Mouse (Mus musculus): ENCODE results near the gene Ptpru. TPM values are rescaled to one million over a fixed set of nuclear protein-coding genes. Genes with fewer than 3 reads are reported as not detected.

Ptpru gene
- polyA plus RNA-seq, 1 experiment = 1.2 TPM

DNA sequence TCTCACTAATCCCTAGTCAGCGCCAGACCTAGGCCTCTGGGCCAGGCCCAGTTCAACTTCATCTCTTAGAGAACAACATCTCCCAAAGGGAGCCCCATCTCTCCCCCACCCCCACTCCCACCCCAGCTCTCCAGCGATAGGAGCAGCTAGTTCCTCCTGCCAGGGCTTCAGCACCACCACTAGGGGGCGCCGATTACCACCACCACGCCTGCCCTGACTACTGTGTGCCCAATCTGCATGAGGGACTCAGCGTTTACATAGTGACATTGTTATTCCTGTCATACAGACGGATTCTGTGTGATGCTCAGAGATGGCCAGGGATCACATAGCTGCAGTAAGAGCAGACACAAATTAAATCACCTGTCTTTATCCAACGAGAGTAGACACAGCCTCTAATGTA, 12.3 kb downstream of the Ptpru start:
- peak; percentile 77 for TF ChIP-seq CTCF (IDR thresholded peaks at IDR 0.05; ENCODE audit: extremely low read depth, insufficient read depth, insufficient read length, insufficient replicate concordance)
- TF ChIP-seq POLR2A (IDR thresholded peaks at IDR 0.05; ENCODE audit: low read depth, low read length) = no peak
- Histone ChIP-seq H3K27me3 (ENCODE audit: control insufficient read depth, insufficient read depth, low read length) (no peaks in the 10 kb centered on the region), H3K36me3 (ENCODE audit: control insufficient read depth, insufficient read depth, low read length) (no peaks in the 10 kb centered on the region), H3K4me1 (ENCODE audit: control insufficient read depth, insufficient read depth, insufficient read length) (no peaks in the 10 kb centered on the region), H3K4me3 (ENCODE audit: extremely low read depth, insufficient read depth, insufficient read length) (no peak overlapping the region), H3K27ac (ENCODE audit: insufficient read depth, low read length) (no peak overlapping the region)
- DNase-seq (ENCODE audit: low read depth in 1 of 2, low spot score in 2 of 2) = peak in 1 of 2 experiments; percentile 48
- WGBS = 23% methylated on average over 8 of the region's 8 CpGs

DNA sequence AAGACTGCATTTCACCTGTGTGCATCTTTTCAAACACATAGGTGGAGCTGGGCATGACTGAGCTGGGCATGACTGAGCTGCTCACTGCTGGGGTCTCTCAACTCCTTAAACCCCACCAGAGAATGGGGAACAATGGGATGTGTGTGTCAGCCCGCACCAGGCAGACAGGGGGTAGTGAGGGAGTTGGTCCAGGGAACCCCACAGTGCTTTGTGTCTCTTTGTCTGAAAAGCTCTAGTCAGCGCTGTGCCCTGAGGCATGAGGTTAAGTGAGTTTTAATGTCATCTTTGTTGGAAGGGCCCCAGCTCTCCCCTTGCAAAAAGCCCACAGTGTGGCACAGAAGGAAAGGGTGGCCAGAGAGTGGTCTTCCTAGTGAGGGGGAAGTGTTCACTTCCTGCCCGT, 13.1 kb downstream of the Ptpru start:
- no peak for DNase-seq (ENCODE audit: low read depth in 1 of 2, low spot score in 2 of 2)
- TF ChIP-seq POLR2A (IDR thresholded peaks at IDR 0.05; ENCODE audit: low read depth, low read length) = no peak
- TF ChIP-seq CTCF (IDR thresholded peaks at IDR 0.05; ENCODE audit: extremely low read depth, insufficient read depth, insufficient read length, insufficient replicate concordance) = no peak
- no peak overlapping the region for H3K4me3 ChIP-seq (ENCODE audit: extremely low read depth, insufficient read depth, insufficient read length)
- H3K27me3 ChIP-seq (ENCODE audit: control insufficient read depth, insufficient read depth, low read length) = no peaks in the 10 kb centered on the region
- H3K27ac ChIP-seq (ENCODE audit: insufficient read depth, low read length) = no peak overlapping the region
- no peaks in the 10 kb centered on the region for H3K36me3 ChIP-seq (ENCODE audit: control insufficient read depth, insufficient read depth, low read length)
- 68% methylated on average over 3 of the region's 3 CpGs for WGBS
- no peaks in the 10 kb centered on the region for H3K4me1 ChIP-seq (ENCODE audit: control insufficient read depth, insufficient read depth, insufficient read length)

DNA sequence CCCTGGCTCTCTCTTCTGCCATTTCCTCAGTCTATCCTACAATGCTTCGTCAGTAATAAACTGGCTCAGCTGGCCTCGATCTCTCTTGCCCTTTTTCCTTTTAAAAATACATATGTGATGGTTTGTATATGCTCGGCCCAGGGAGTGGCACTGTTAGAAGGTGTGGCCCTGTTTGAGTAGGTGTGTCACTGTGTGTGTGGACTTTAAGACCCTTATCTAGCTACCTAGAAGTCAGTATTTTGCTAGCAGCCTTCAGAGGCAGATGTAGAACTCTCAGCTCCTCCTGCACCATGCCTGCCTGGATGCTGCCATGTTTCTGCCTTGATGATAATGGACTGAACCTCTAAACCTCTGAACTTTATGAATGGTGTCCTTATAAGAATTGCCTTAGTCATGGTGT, 15.5 kb downstream of the Ptpru start:
- H3K27me3 ChIP-seq (ENCODE audit: control insufficient read depth, insufficient read depth, low read length) = no peaks in the 10 kb centered on the region
- H3K4me1 ChIP-seq (ENCODE audit: control insufficient read depth, insufficient read depth, insufficient read length) = no peaks in the 10 kb centered on the region
- no peak overlapping the region for H3K4me3 ChIP-seq (ENCODE audit: extremely low read depth, insufficient read depth, insufficient read length)
- WGBS = 83% methylated on average over 3 of the region's 3 CpGs
- no peak overlapping the region for H3K27ac ChIP-seq (ENCODE audit: insufficient read depth, low read length)
- DNase-seq (ENCODE audit: low read depth in 1 of 2, low spot score in 2 of 2) = no peak
- no peaks in the 10 kb centered on the region for H3K36me3 ChIP-seq (ENCODE audit: control insufficient read depth, insufficient read depth, low read length)
- no peak for TF ChIP-seq CTCF (IDR thresholded peaks at IDR 0.05; ENCODE audit: extremely low read depth, insufficient read depth, insufficient read length, insufficient replicate concordance)
- no peak for TF ChIP-seq POLR2A (IDR thresholded peaks at IDR 0.05; ENCODE audit: low read depth, low read length)

DNA sequence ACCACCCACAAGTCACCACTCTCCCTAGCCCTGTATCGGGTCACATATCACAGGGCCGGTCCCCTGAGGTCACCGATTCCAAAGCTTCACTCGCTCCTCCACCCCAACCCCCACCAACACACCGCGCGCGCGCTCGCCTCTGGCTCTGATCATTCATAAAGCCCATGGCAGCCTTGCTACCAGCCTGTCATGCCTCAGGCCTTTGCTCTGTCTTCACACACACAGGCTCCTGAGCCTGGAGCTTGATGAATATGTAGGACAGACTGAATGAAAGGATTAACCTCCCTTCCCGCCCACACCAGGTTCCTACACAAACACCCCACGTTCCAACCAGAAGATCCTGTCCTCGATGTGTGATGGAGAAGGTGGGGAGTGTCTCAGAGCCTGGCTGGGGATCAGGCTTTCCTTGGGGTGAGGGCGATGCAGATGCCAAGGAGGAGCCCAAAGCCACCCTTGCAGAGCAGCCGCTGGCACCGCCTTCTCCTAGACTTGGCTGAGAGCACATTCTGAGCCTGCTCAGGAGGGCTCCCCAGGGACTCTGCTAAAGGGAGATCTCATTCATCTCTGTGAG, 16.8 kb downstream of the Ptpru start:
- TF ChIP-seq POLR2A (IDR thresholded peaks at IDR 0.05; ENCODE audit: low read depth, low read length) (no peak), CTCF (IDR thresholded peaks at IDR 0.05; ENCODE audit: extremely low read depth, insufficient read depth, insufficient read length, insufficient replicate concordance) (no peak)
- no peaks in the 10 kb centered on the region for H3K36me3 ChIP-seq (ENCODE audit: control insufficient read depth, insufficient read depth, low read length)
- 83% methylated on average over 16 of the region's 16 CpGs for WGBS

DNA sequence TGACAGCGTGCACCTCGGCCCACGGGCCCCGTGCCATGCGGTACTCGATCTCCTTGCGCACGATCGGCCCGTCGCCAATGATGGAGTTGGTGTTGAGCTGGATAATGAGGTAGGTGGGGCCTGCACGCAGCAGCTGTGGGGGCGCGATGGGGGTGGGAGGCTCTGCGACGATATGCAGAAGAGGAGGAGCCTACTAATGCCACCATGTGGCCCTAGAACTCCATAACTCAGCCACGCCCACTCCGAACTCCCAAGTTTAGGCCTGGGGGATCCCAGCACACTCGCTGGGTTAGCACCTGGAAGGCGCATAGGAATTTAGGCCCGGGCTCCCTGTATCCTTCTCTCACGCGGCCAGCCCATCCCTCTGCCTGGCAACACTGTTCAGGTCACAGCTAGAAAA, 19.2 kb downstream of the Ptpru start:
- no peaks in the 10 kb centered on the region for H3K4me1 ChIP-seq (ENCODE audit: control insufficient read depth, insufficient read depth, insufficient read length)
- no peaks in the 10 kb centered on the region for H3K36me3 ChIP-seq (ENCODE audit: control insufficient read depth, insufficient read depth, low read length)
- H3K27me3 ChIP-seq (ENCODE audit: control insufficient read depth, insufficient read depth, low read length) = no peaks in the 10 kb centered on the region
- no peak overlapping the region for H3K4me3 ChIP-seq (ENCODE audit: extremely low read depth, insufficient read depth, insufficient read length)
- TF ChIP-seq POLR2A (IDR thresholded peaks at IDR 0.05; ENCODE audit: low read depth, low read length) (no peak), CTCF (IDR thresholded peaks at IDR 0.05; ENCODE audit: extremely low read depth, insufficient read depth, insufficient read length, insufficient replicate concordance) (no peak)
- H3K27ac ChIP-seq (ENCODE audit: insufficient read depth, low read length) = no peak overlapping the region
- DNase-seq (ENCODE audit: low read depth in 1 of 2, low spot score in 2 of 2) = no peak
- 89% methylated on average over 23 of the region's 23 CpGs for WGBS

More for the DNA sequence above, 16.8 kb downstream of the Ptpru start:
- Histone ChIP-seq H3K4me1 (ENCODE audit: control insufficient read depth, insufficient read depth, insufficient read length) (no peaks in the 10 kb centered on the region), H3K4me3 (ENCODE audit: extremely low read depth, insufficient read depth, insufficient read length) (no peak overlapping the region), H3K27me3 (ENCODE audit: control insufficient read depth, insufficient read depth, low read length) (no peaks in the 10 kb centered on the region), H3K27ac (ENCODE audit: insufficient read depth, low read length) (no peak overlapping the region)
- DNase-seq (ENCODE audit: low read depth in 1 of 2, low spot score in 2 of 2) = no peak

DNA sequence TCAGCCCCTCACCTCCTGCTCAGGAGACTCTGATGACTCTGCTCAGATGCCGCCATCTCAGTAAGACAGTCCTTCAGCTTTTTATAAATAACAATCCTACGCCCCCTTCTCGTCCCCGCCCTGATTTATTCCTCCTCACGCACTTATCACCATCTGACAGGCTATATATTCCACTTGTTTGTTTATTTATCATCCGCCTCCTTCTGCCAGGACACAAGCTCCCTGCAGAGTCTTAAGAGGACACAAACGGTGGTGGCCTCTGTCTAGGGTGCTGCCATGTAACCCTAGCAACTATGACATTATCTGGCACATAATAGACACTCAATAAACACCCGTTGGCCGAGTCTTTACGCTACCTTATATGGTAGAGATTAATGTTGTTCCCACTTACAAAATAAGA, 22.3 kb downstream of the Ptpru start:
- no peak for DNase-seq (ENCODE audit: low read depth in 1 of 2, low spot score in 2 of 2)
- no peaks in the 10 kb centered on the region for H3K36me3 ChIP-seq (ENCODE audit: control insufficient read depth, insufficient read depth, low read length)
- H3K27me3 ChIP-seq (ENCODE audit: control insufficient read depth, insufficient read depth, low read length) = no peaks in the 10 kb centered on the region
- TF ChIP-seq CTCF (IDR thresholded peaks at IDR 0.05; ENCODE audit: extremely low read depth, insufficient read depth, insufficient read length, insufficient replicate concordance) (no peak), POLR2A (IDR thresholded peaks at IDR 0.05; ENCODE audit: low read depth, low read length) (no peak)
- no peak overlapping the region for H3K4me3 ChIP-seq (ENCODE audit: extremely low read depth, insufficient read depth, insufficient read length)
- H3K4me1 ChIP-seq (ENCODE audit: control insufficient read depth, insufficient read depth, insufficient read length) = no peaks in the 10 kb centered on the region
- WGBS = 75% methylated on average over 10 of the region's 10 CpGs
- no peak overlapping the region for H3K27ac ChIP-seq (ENCODE audit: insufficient read depth, low read length)

DNA sequence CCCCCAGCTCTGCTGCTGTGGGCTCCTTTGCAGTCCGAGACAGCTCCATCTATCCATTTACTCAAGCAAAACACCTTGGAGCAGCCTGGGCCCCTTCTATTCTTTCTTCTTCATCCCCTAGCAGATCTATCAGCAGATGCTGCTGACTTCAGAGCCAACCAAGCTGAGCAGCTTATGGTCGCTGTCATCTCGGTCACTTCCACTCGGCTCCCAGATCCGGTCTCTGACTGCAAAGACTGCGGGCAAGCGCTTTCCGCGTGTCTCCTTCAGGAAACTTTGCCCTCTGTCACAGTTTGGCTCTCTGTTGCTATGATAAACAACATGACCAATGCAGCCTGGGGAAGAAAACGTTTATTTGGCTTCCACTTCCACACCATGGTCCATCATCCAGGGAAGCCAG, 23.2 kb downstream of the Ptpru start:
- H3K4me1 ChIP-seq (ENCODE audit: control insufficient read depth, insufficient read depth, insufficient read length) = no peaks in the 10 kb centered on the region
- H3K36me3 ChIP-seq (ENCODE audit: control insufficient read depth, insufficient read depth, low read length) = no peaks in the 10 kb centered on the region
- no peak overlapping the region for H3K27ac ChIP-seq (ENCODE audit: insufficient read depth, low read length)
- H3K27me3 ChIP-seq (ENCODE audit: control insufficient read depth, insufficient read depth, low read length) = no peaks in the 10 kb centered on the region
- DNase-seq (ENCODE audit: low read depth in 1 of 2, low spot score in 2 of 2) = no peak
- TF ChIP-seq POLR2A (IDR thresholded peaks at IDR 0.05; ENCODE audit: low read depth, low read length) (no peak), CTCF (IDR thresholded peaks at IDR 0.05; ENCODE audit: extremely low read depth, insufficient read depth, insufficient read length, insufficient replicate concordance) (no peak)
- H3K4me3 ChIP-seq (ENCODE audit: extremely low read depth, insufficient read depth, insufficient read length) = no peak overlapping the region
- 87% methylated on average over 10 of the region's 10 CpGs for WGBS
